Mouse (Mus musculus) liver, embryonic 13.5 days (tissue): ENCODE measurements around the gene Nsl1. TPM values are rescaled to one million over a fixed set of nuclear protein-coding genes. Genes with fewer than 3 reads are reported as not detected.

Source experiments
- polyA plus RNA-seq: library from polyadenylated mRNA; unstranded; fragments of >200 nt; fragmentation: Nextera tagmentation; extraction: Ambion mirVana; gene quantifications from 2 replicates; pipeline ENCODE4 v1.2.1, GENCODE M21; 2015

Nsl1 gene
- polyA plus RNA-seq, 1 experiment from 2014 or later, result 16.7 TPM

Other genes starting within 250 kb of the Nsl1 start
- 3.6 and 4.5 TPM in 2 replicates for gene Rps6kc1, start 151.2 kb upstream of the Nsl1 start, polyA plus RNA-seq
- 16.4 and 17.0 TPM in 2 replicates for gene Angel2, start 137.9 kb upstream of the Nsl1 start, polyA plus RNA-seq
- 1.5 and 2.1 TPM in 2 replicates for gene Vash2, start 83.7 kb upstream of the Nsl1 start, polyA plus RNA-seq
- gene Flvcr1, start 36.9 kb upstream of the Nsl1 start, polyA plus RNA-seq, result 4.3 and 5.0 TPM in 2 replicates
- not detected in 2 replicates for gene Spata45, start 26.4 kb upstream of the Nsl1 start, polyA plus RNA-seq
- 8.6 and 10.3 TPM in 2 replicates for gene Tatdn3, start 80 bp upstream of the Nsl1 start, polyA plus RNA-seq
- 2.6 and 3.1 TPM in 2 replicates for gene Batf3, start 34.8 kb downstream of the Nsl1 start, polyA plus RNA-seq
- gene Fam71a, start 101.8 kb downstream of the Nsl1 start, polyA plus RNA-seq, result not detected in 2 replicates
- 1.3 TPM in 2 replicates for gene Atf3, start 155.0 kb downstream of the Nsl1 start, polyA plus RNA-seq